Mouse (Mus musculus) c-Kit-negative CD71-positive TER-119-positive erythroid progenitor cells, embryonic 14.5 days (primary cell): ENCODE data around the gene Chn2.

ENCODE experiments used
- DNase-seq: peaks from one replicate; pipeline ENCODE4 v3.0.0-alpha.2; 2013; ENCODE audit warnings: low read depth, low spot score

Gene Chn2

GRCm38 (mm10) chr6:54279391-54279790, 240.0 kb downstream of the Chn2 start:
- DNase-seq, result no peak

GRCm38 (mm10) chr6:54280248-54280647, 240.9 kb downstream of the Chn2 start:
- DNase-seq, result no peak

- DNase-seq, result no peak
Observed at GRCm38 (mm10) chr6:54283299-54283698, 243.9 kb downstream of the Chn2 start.

- no peak for DNase-seq
Observed at GRCm38 (mm10) chr6:54284167-54284711, 244.9 kb downstream of the Chn2 start.

- DNase-seq, result no peak
Observed at GRCm38 (mm10) chr6:54286813-54287212, 247.5 kb downstream of the Chn2 start.

- DNase-seq, result no peak
Observed at GRCm38 (mm10) chr6:54289774-54290500, 250.6 kb downstream of the Chn2 start.

- DNase-seq, result no peak
Observed at GRCm38 (mm10) chr6:54297231-54297630, 257.9 kb downstream of the Chn2 start.

GRCm38 (mm10) chr6:54299417-54299816, 260.1 kb downstream of the Chn2 start:
- DNase-seq, result no peak

GRCm38 (mm10) chr6:54305777-54306176, 266.4 kb downstream of the Chn2 start:
- no peak for DNase-seq

GRCm38 (mm10) chr6:54313071-54313470, 273.7 kb downstream of the Chn2 start:
- no peak for DNase-seq

- no peak for DNase-seq
Observed at GRCm38 (mm10) chr6:54318618-54319017, 279.3 kb downstream of the Chn2 start.

- DNase-seq, result no peak
Observed at GRCm38 (mm10) chr6:54319198-54319597, 279.8 kb downstream of the Chn2 start.

- DNase-seq, result no peak
Observed at GRCm38 (mm10) chr6:54320236-54320635, 280.9 kb downstream of the Chn2 start.

GRCm38 (mm10) chr6:54325246-54325885, 286.0 kb downstream of the Chn2 start, which contains the start of gene Prr15:
Gene Prr15 (plus strand): TSS chr6:54325835.
- DNase-seq, result no peak

- no peak for DNase-seq
Observed at GRCm38 (mm10) chr6:54326671-54327625, 287.6 kb downstream of the Chn2 start.

- DNase-seq, result no peak
Observed at GRCm38 (mm10) chr6:54327626-54328003, 288.3 kb downstream of the Chn2 start.

GRCm38 (mm10) chr6:54328783-54329182, 289.4 kb downstream of the Chn2 start:
- DNase-seq, result no peak

- DNase-seq, result no peak
Observed at GRCm38 (mm10) chr6:54329598-54329997, 290.2 kb downstream of the Chn2 start.

- no peak for DNase-seq
Observed at GRCm38 (mm10) chr6:54330166-54330565, 290.8 kb downstream of the Chn2 start.

- no peak for DNase-seq
Observed at GRCm38 (mm10) chr6:54331765-54332164, 292.4 kb downstream of the Chn2 start.

- no peak for DNase-seq
Observed at GRCm38 (mm10) chr6:54332203-54332602, 292.8 kb downstream of the Chn2 start.
